In genomic region chr12:82996775-82997174, GRCm38 (mm10) we compare ENCODE assay signal across 20 mouse cellular contexts.
DNase-seq lines count a peak whose midpoint lies in the region; ATAC-seq and TF ChIP-seq lines count a peak whose summit lies in the region.
"Had no signal": no experiment of that assay in that cellular context is flagged by ENCODE, and none has a peak within 500 bp of the region (broad histone marks: within the 10 kb centered on the region; RNA-seq: fewer than 3 reads in every experiment).

No protein-coding gene starts in this region.

- ATAC-seq in cerebellum, adult (ENCODE audit: insufficient number of reproducible peaks, low FRiP score, low TSS enrichment): no peak
- ATAC-seq: liver, embryonic 12.5 days had no signal

- no peak overlapping the region for H3K4me3 ChIP-seq in gastrocnemius, adult 2 months
- H3K4me3 ChIP-seq: embryonic facial prominence, embryonic 10.5 days; heart, embryonic 15.5 days; liver, embryonic 12.5 days; neural tube, embryonic 12.5 days; stomach, embryonic 15.5 days had no signal

- intact Hi-C loops in gastrocnemius, adult 2 months (cut with DNase I): no loop called here
- intact Hi-C loops in left cerebral cortex, postnatal 14 days (cut with DNase I): no loop called here

- H3K27ac ChIP-seq in gastrocnemius, adult 2 months: peak overlapping the region; percentile 35
- H3K27ac ChIP-seq: embryonic facial prominence, embryonic 10.5 days; heart, embryonic 15.5 days; liver, embryonic 12.5 days; neural tube, embryonic 12.5 days; stomach, embryonic 15.5 days had no signal

- TF ChIP-seq CTCF in gastrocnemius, adult 2 months (IDR thresholded peaks at IDR 0.05): no peak

- no peak for DNase-seq in gastrocnemius, adult 2 months
- no peak for DNase-seq in gastrocnemius, adult 8-10 months (ENCODE audit: low spot score in 2 of 2)
- peak; percentile 22 to 33 for DNase-seq in left cerebral cortex, postnatal 14 days (ENCODE audit: low spot score in 2 of 2)
- DNase-seq in left cerebral cortex, adult 8-10 months (ENCODE audit: low spot score in 2 of 2): no peak
- peak; percentile 25 for DNase-seq in right cerebral cortex, postnatal 25 days
- no peak for DNase-seq in right cerebral cortex, postnatal 4 days
- DNase-seq: adrenal gland, postnatal 36 days; cerebellum, adult 8-10 months; gastrocnemius, postnatal 36 days; heart, postnatal 4 days; kidney, adult 2 months; kidney, postnatal 14 days; lung, adult 2 months; lung, postnatal 36 days had no signal

Comparison
In these comparisons a context has a peak if more than half of its experiments do, and no peak if none do; other contexts are left out.
1. DNase-seq: peak in left cerebral cortex, postnatal 14 days (2 of 2) and right cerebral cortex, postnatal 25 days (single experiment); none in gastrocnemius, adult 2 months (single experiment), gastrocnemius, adult 8-10 months (0 of 2), left cerebral cortex, adult 8-10 months (0 of 2) and right cerebral cortex, postnatal 4 days (single experiment).